Mouse (Mus musculus) activated CD4-positive, CD25-positive, alpha-beta regulatory T cell, adult 4 months (primary cell): Measurements from ENCODE around the gene Clcf1. TPM values are rescaled to one million over a fixed set of nuclear protein-coding genes. Genes with fewer than 3 reads are reported as not detected.
A peak's percentile ranks its signal among the peaks of the same experiment; 100 is the strongest.

Experiments
- ATAC-seq: one replicate; pipeline ENCODE4 v1.8.0; 2017
- polyA plus RNA-seq, 2 experiments: library from polyadenylated mRNA; unstranded; fragments of 100-300 nt; shearing (Covaris generic); gene quantifications; one replicate each; pipeline ENCODE4 v1.2.1; 2017

Gene Clcf1
- polyA plus RNA-seq, 2 experiments from 2014 or later, result 19.7 to 29.7 TPM

GRCm38 (mm10) chr19:4193129-4193528 is 20.9 kb upstream of the Clcf1 start:
- no peak for ATAC-seq

GRCm38 (mm10) chr19:4194021-4194724 is 19.9 kb upstream of the Clcf1 start:
- no peak for ATAC-seq

GRCm38 (mm10) chr19:4194776-4195650 is 19.0 kb upstream of the Clcf1 start:
- ATAC-seq, result no peak

- no peak for ATAC-seq
Measured at GRCm38 (mm10) chr19:4196048-4196447, 18.0 kb upstream of the Clcf1 start.

GRCm38 (mm10) chr19:4196548-4196947 is 17.5 kb upstream of the Clcf1 start:
- no peak for ATAC-seq

GRCm38 (mm10) chr19:4197180-4197579 is 16.9 kb upstream of the Clcf1 start:
- ATAC-seq, result no peak

- ATAC-seq, result peak; percentile 53
Measured at GRCm38 (mm10) chr19:4201291-4201909, 12.6 kb upstream of the Clcf1 start, which contains the start of gene Rad9a. Rad9a (minus strand) TSS chr19:4201662.

- ATAC-seq, result no peak
Measured at GRCm38 (mm10) chr19:4202149-4202548, 11.9 kb upstream of the Clcf1 start.

- peak; percentile 32 for ATAC-seq
Measured at GRCm38 (mm10) chr19:4203148-4203547, 10.9 kb upstream of the Clcf1 start.

- peak; percentile 47 for ATAC-seq
Measured at GRCm38 (mm10) chr19:4203604-4204326, 10.3 kb upstream of the Clcf1 start.

GRCm38 (mm10) chr19:4204889-4205288 is 9.1 kb upstream of the Clcf1 start:
- ATAC-seq, result no peak

GRCm38 (mm10) chr19:4206971-4207370 is 7.1 kb upstream of the Clcf1 start:
- no peak for ATAC-seq

- ATAC-seq, result no peak
Measured at GRCm38 (mm10) chr19:4208563-4208962, 5.5 kb upstream of the Clcf1 start.

GRCm38 (mm10) chr19:4211891-4212588 is 2.0 kb upstream of the Clcf1 start:
- no peak for ATAC-seq

- no peak for ATAC-seq
Measured at GRCm38 (mm10) chr19:4213524-4213974, 489 bp upstream of the Clcf1 start.

- peak; percentile 33 for ATAC-seq
Measured at GRCm38 (mm10) chr19:4214771-4215450, 873 bp downstream of the Clcf1 start.

GRCm38 (mm10) chr19:4215451-4215840 is 1.4 kb downstream of the Clcf1 start:
- ATAC-seq, result no peak

- no peak for ATAC-seq
Measured at GRCm38 (mm10) chr19:4216041-4216685, 2.1 kb downstream of the Clcf1 start.

- no peak for ATAC-seq
Measured at GRCm38 (mm10) chr19:4217140-4217539, 3.1 kb downstream of the Clcf1 start.

- ATAC-seq, result no peak
Measured at GRCm38 (mm10) chr19:4217855-4218254, 3.8 kb downstream of the Clcf1 start.

- no peak for ATAC-seq
Measured at GRCm38 (mm10) chr19:4218293-4218692, 4.3 kb downstream of the Clcf1 start.
